Mouse (Mus musculus) G1E-ER4 (cell line): ENCODE results near the gene Il4i1. TPM values are rescaled to one million over a fixed set of nuclear protein-coding genes. Genes with fewer than 3 reads are reported as not detected.

Experiments used
- GATA1 ChIP-seq: IDR thresholded peaks from one replicate; pipeline ENCODE4 v1.8.0; 2012; ENCODE audit warnings: low read length, inconsistent platforms
- polyA plus RNA-seq: library from polyadenylated mRNA; stranded (reverse); fragments of >175 nt; gene quantifications from 2 replicates; pipeline ENCODE4 v1.2.3, GENCODE M21; 2012

Gene Il4i1
- polyA plus RNA-seq, 1 experiment, result 1.4 TPM

GRCm38 (mm10) chr7:44836016-44836404 is 19.8 kb downstream of the Il4i1 start:
- TF ChIP-seq GATA1, result no peak

GRCm38 (mm10) chr7:44836423-44837053 is 20.4 kb downstream of the Il4i1 start:
- no peak for TF ChIP-seq GATA1

GRCm38 (mm10) chr7:44838073-44838472 is 21.9 kb downstream of the Il4i1 start:
- TF ChIP-seq GATA1, result no peak

- no peak for TF ChIP-seq GATA1
Measured at GRCm38 (mm10) chr7:44839171-44839490, 22.9 kb downstream of the Il4i1 start.

GRCm38 (mm10) chr7:44839491-44840191 is 23.5 kb downstream of the Il4i1 start:
- no peak for TF ChIP-seq GATA1

- TF ChIP-seq GATA1, result no peak
Measured at GRCm38 (mm10) chr7:44840426-44840825, 24.2 kb downstream of the Il4i1 start.

GRCm38 (mm10) chr7:44841825-44842463 is 25.8 kb downstream of the Il4i1 start:
- TF ChIP-seq GATA1, result no peak

GRCm38 (mm10) chr7:44845006-44845405 is 28.8 kb downstream of the Il4i1 start:
- TF ChIP-seq GATA1, result no peak

- TF ChIP-seq GATA1, result no peak
Measured at GRCm38 (mm10) chr7:44846804-44847203, 30.6 kb downstream of the Il4i1 start.

- no peak for TF ChIP-seq GATA1
Measured at GRCm38 (mm10) chr7:44847772-44848171, 31.6 kb downstream of the Il4i1 start.

GRCm38 (mm10) chr7:44848561-44849415 is 32.6 kb downstream of the Il4i1 start, which contains the start of the genes Akt1s1 and Tbc1d17:
Gene Akt1s1 (plus strand): TSS chr7:44848991.
Gene Tbc1d17 (minus strand): TSS chr7:44849079.
- no peak for TF ChIP-seq GATA1

- no peak for TF ChIP-seq GATA1
Measured at GRCm38 (mm10) chr7:44849416-44850111, 33.4 kb downstream of the Il4i1 start.

GRCm38 (mm10) chr7:44850146-44850545 is 34.0 kb downstream of the Il4i1 start:
- TF ChIP-seq GATA1, result no peak

GRCm38 (mm10) chr7:44850789-44851624 is 34.8 kb downstream of the Il4i1 start:
- TF ChIP-seq GATA1, result no peak
